Mouse (Mus musculus) liver, embryonic 15.5 days (tissue): ENCODE data around the gene St7. TPM values are rescaled to one million over a fixed set of nuclear protein-coding genes. Genes with fewer than 3 reads are reported as not detected.

ENCODE experiments used
- ATAC-seq: fragments of 200-750 bp; cut with Nextera tagmentation; 2 replicates; pipeline ENCODE4 v1.8.0; 2017; ENCODE audit warnings: moderate number of reproducible peaks, mild to moderate bottlenecking, moderate library complexity; ENCODE audit not compliant: insufficient read depth
- H3K27ac ChIP-seq: fragments of 300-500 bp; sonication (generic); replicated peaks from 2 replicates; pipeline ENCODE4 v1.5.1; 2015; ENCODE audit warnings: mild to moderate bottlenecking, inconsistent platforms
- H3K27me3 ChIP-seq: fragments of 300-500 bp; sonication (generic); 2 replicates; pipeline ENCODE4 v1.6.1; 2015; ENCODE audit warnings: mild to moderate bottlenecking, inconsistent platforms
- H3K36me3 ChIP-seq: fragments of 300-500 bp; sonication (generic); replicated peaks from 2 replicates; pipeline ENCODE4 v1.6.1; 2015; ENCODE audit warnings: moderate library complexity, mild to moderate bottlenecking, inconsistent platforms
- H3K4me1 ChIP-seq: fragments of 300-500 bp; sonication (generic); replicated peaks from 2 replicates; pipeline ENCODE4 v1.6.1; 2015; ENCODE audit warnings: inconsistent platforms
- H3K4me2 ChIP-seq: fragments of 300-500 bp; sonication (generic); 2 replicates; pipeline ENCODE4 v1.6.1; 2015; ENCODE audit warnings: moderate library complexity, mild to moderate bottlenecking, inconsistent platforms
- H3K4me3 ChIP-seq: fragments of 300-500 bp; sonication (generic); replicated peaks from 2 replicates; pipeline ENCODE4 v1.5.1; 2015; ENCODE audit warnings: mild to moderate bottlenecking, inconsistent platforms
- H3K9ac ChIP-seq: fragments of 300-500 bp; sonication (generic); 2 replicates; pipeline ENCODE4 v1.6.1; 2015; ENCODE audit warnings: moderate library complexity, mild to moderate bottlenecking, inconsistent platforms
- H3K9me3 ChIP-seq: fragments of 300-500 bp; sonication (generic); replicated peaks from 2 replicates; pipeline ENCODE4 v1.6.1; 2016; ENCODE audit warnings: inconsistent platforms
- WGBS: fragments of 180-500 bp; shearing (Covaris S2); methylation state at CpG from one replicate; pipeline ENCODE4 v1.1.7; 2015; ENCODE audit warnings: mixed read lengths; ENCODE audit not compliant: insufficient replicate concordance; 5-methylcytosine and 5-hydroxymethylcytosine counted together
- polyA plus RNA-seq: library from polyadenylated mRNA; unstranded; fragments of >200 nt; fragmentation: Nextera tagmentation; extraction: Ambion mirVana; gene quantifications from 2 replicates; pipeline ENCODE4 v1.2.1, GENCODE M21; 2015

Gene St7
- polyA plus RNA-seq, 1 experiment from 2014 or later: 9.7 TPM

- Histone ChIP-seq H3K27me3 (no peaks in the 10 kb centered on the region), H3K4me3 (no peak overlapping the region), H3K9ac (no peak overlapping the region), H3K27ac (no peak overlapping the region), H3K9me3 (no peaks in the 10 kb centered on the region), H3K4me2 (no peak overlapping the region), H3K36me3 (no peaks in the 10 kb centered on the region), H3K4me1 (no peaks in the 10 kb centered on the region)
- 60% methylated on average over 1 of the region's 1 CpGs for WGBS
- no peak for ATAC-seq
Observed at GRCm38 (mm10) chr6:17860463-17860862, 167.7 kb downstream of the St7 start.

- no peak for ATAC-seq
- H3K9me3 ChIP-seq: no peaks in the 10 kb centered on the region
- no peak overlapping the region for H3K4me3 ChIP-seq
- no peaks in the 10 kb centered on the region for H3K36me3 ChIP-seq
- no peak overlapping the region for H3K27ac ChIP-seq
- H3K9ac ChIP-seq: no peak overlapping the region
- no peak overlapping the region for H3K4me2 ChIP-seq
- 41% methylated on average over 1 of the region's 1 CpGs for WGBS
- no peaks in the 10 kb centered on the region for H3K27me3 ChIP-seq
- no peaks in the 10 kb centered on the region for H3K4me1 ChIP-seq
Observed at GRCm38 (mm10) chr6:17867796-17868195, 175.1 kb downstream of the St7 start.

DNA sequence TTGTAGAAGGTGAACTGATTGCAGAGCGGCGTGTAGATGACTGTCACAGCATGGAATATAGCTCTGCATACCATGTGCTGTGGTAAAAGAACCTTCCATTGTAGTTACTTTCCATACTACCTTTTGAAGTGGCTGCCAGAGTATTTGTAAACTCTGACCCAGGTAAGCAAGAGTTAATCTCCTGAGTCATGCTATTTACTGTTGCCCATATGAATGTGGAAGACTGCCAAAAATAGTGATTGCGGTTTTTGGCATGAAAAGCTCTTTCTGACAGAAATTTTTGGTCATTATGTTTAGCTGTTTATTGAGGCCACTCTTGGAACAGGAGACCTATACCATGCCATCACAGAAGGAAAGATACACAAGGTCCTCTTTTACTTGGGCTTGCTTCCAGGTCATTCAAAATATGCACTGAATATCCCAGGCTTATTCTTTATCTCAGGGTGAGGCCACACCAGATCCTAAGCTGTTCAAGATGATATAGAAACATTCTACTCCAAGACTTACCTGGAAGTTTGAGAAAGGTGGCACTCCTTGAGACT, 179.2 kb downstream of the St7 start:
- no peak for ATAC-seq
- H3K9me3 ChIP-seq: no peaks in the 10 kb centered on the region
- no peaks in the 10 kb centered on the region for H3K4me1 ChIP-seq
- no peak overlapping the region for H3K4me2 ChIP-seq
- no peak overlapping the region for H3K4me3 ChIP-seq
- no peaks in the 10 kb centered on the region for H3K27me3 ChIP-seq
- no peak overlapping the region for H3K27ac ChIP-seq
- 69% methylated on average over 3 of the region's 3 CpGs for WGBS
- H3K9ac ChIP-seq: no peak overlapping the region
- no peaks in the 10 kb centered on the region for H3K36me3 ChIP-seq

DNA sequence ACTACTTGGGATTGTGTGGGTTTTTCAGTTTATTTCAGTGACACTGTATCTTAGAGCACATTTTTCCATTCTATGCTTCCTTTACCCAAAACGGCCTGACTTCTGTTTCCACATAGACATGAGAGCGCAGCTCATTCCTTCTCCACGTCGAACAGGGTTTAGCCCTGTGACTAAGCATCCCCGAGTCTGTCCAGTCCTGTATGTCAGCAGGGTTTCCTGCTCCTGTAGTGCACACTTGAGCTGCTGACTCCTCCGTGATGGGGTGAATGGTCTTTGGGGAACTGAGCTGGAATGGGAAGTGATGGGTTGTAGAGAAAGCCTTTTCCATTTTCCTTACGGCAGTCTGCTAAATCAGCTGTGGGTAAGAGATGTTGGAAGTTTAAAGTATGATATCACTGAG, 182.9 kb downstream of the St7 start:
- Histone ChIP-seq H3K9me3 (no peaks in the 10 kb centered on the region), H3K4me1 (no peaks in the 10 kb centered on the region), H3K36me3 (no peaks in the 10 kb centered on the region), H3K4me2 (no peak overlapping the region), H3K9ac (no peak overlapping the region), H3K4me3 (no peak overlapping the region), H3K27ac (no peak overlapping the region), H3K27me3 (no peaks in the 10 kb centered on the region)
- ATAC-seq: no peak
- 55% methylated on average over 7 of the region's 7 CpGs for WGBS

- WGBS: 65% methylated on average over 3 of the region's 3 CpGs
- H3K27me3 ChIP-seq: no peaks in the 10 kb centered on the region
- no peak overlapping the region for H3K9ac ChIP-seq
- H3K36me3 ChIP-seq: no peaks in the 10 kb centered on the region
- no peaks in the 10 kb centered on the region for H3K9me3 ChIP-seq
- H3K27ac ChIP-seq: no peak overlapping the region
- H3K4me3 ChIP-seq: no peak overlapping the region
- no peaks in the 10 kb centered on the region for H3K4me1 ChIP-seq
- ATAC-seq: no peak
- no peak overlapping the region for H3K4me2 ChIP-seq
Observed at GRCm38 (mm10) chr6:17876023-17876613, 183.4 kb downstream of the St7 start.

DNA sequence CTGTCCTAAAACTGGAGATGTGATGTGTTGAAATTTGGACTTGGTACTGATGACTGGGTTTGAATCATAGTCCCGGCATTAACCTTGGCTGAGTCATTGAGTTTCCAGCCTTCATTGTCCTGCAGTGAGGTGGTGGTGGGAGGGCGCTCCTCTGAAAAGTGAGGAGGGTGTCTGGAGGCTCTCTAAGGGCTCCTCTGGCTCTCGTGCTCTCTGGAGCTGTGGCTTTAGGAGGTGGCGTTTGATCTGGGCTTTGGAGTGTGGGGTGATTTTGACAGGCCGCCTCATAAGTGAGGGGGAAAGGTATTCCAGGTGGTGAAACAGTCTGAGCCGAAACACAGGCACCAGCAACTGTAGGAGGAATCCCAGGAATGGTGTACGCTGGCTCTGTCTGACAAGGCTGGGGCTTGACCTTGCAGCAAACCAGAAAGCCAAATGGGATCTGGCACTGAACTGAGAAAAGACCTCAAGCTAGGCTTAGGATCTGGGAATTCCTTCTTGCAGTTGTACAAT, 184.0 kb downstream of the St7 start:
- Histone ChIP-seq H3K27me3 (no peaks in the 10 kb centered on the region), H3K27ac (no peak overlapping the region), H3K4me1 (no peaks in the 10 kb centered on the region), H3K4me2 (no peak overlapping the region), H3K9ac (no peak overlapping the region), H3K36me3 (no peaks in the 10 kb centered on the region), H3K4me3 (no peak overlapping the region), H3K9me3 (no peaks in the 10 kb centered on the region)
- 65% methylated on average over 7 of the region's 7 CpGs for WGBS
- no peak for ATAC-seq

DNA sequence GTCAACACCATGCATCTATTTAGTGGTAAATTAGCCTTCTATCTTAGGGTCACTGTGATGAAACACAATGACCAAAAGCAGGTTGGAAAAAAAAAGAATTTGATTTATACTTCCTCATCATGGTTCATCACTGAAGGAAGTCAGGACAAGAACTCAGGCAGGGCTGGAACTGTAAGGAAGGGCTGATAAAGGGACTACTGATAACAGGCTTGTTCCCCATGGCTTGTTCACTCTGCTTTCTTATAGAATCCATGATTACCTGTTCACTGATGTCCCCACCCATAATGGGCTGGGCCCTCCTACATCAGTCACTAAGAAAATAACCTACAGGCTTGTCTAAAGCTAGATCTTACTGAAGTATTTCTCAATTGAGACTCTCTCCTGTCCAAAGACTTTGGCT, 190.2 kb downstream of the St7 start:
- H3K9me3 ChIP-seq: no peaks in the 10 kb centered on the region
- no peak overlapping the region for H3K9ac ChIP-seq
- H3K4me2 ChIP-seq: no peak overlapping the region
- no peaks in the 10 kb centered on the region for H3K27me3 ChIP-seq
- no peak overlapping the region for H3K4me3 ChIP-seq
- H3K36me3 ChIP-seq: 0 out of 2 replicates have a peak, but pooled peaks cover 4% of the 10 kb centered on the region
- no peak overlapping the region for H3K27ac ChIP-seq
- no peaks in the 10 kb centered on the region for H3K4me1 ChIP-seq
- ATAC-seq: no peak

DNA sequence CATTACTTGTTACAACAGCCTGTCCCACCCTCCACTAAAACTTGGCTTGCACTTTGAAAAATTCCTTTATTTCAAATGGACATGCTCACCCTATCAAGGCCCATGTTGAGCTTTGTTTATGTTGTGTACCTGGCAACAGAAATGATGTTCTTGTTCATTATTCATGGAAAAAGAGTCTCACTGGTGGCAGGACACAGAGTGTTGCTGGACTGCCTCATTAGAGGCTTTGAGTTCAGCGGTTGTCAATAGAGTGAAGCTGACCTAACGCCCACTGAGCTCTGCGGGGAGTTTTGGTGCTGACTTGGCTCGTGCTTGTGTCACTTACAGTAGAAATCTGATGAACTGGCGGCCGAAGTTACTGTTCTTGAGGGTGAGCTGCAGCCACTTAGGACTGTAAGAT, 195.0 kb downstream of the St7 start:
- Histone ChIP-seq H3K4me3 (no peak overlapping the region), H3K4me1 (no peaks in the 10 kb centered on the region), H3K36me3 (0 out of 2 replicates have a peak, but pooled peaks cover 4% of the 10 kb centered on the region), H3K4me2 (no peak overlapping the region), H3K9me3 (no peaks in the 10 kb centered on the region), H3K27me3 (no peaks in the 10 kb centered on the region), H3K27ac (no peak overlapping the region), H3K9ac (no peak overlapping the region)
- ATAC-seq: no peak
- 78% methylated on average over 6 of the region's 6 CpGs for WGBS

DNA sequence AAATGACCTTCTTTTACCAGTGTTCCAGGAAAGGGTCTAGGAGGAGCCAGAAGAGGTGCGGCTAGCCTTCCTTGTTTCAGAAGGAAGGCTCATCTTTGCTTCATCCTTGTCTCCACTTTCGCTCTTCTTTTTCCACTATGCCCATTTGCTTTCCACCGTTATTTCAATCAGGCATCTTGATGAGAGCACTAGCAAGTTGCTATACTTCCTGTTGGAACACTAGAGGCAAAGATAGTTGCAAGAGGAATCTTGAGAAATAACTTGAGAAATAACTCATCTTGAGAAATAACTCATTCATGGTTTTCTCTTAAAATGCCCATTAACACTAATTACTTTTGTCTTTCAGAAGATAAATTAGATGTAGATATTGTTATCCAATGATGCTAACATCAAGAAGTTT, 202.8 kb downstream of the St7 start:
- no peak overlapping the region for H3K9ac ChIP-seq
- 76% methylated on average over 3 of the region's 3 CpGs for WGBS
- no peak overlapping the region for H3K4me2 ChIP-seq
- ATAC-seq: no peak
- no peaks in the 10 kb centered on the region for H3K36me3 ChIP-seq
- no peaks in the 10 kb centered on the region for H3K9me3 ChIP-seq
- H3K27ac ChIP-seq: no peak overlapping the region
- H3K4me3 ChIP-seq: no peak overlapping the region
- no peaks in the 10 kb centered on the region for H3K4me1 ChIP-seq
- H3K27me3 ChIP-seq: no peaks in the 10 kb centered on the region

- no peak overlapping the region for H3K27ac ChIP-seq
- H3K27me3 ChIP-seq: no peaks in the 10 kb centered on the region
- no peak overlapping the region for H3K9ac ChIP-seq
- no peaks in the 10 kb centered on the region for H3K4me1 ChIP-seq
- H3K4me2 ChIP-seq: no peak overlapping the region
- WGBS: 65% methylated on average over 1 of the region's 1 CpGs
- no peaks in the 10 kb centered on the region for H3K9me3 ChIP-seq
- no peaks in the 10 kb centered on the region for H3K36me3 ChIP-seq
- no peak overlapping the region for H3K4me3 ChIP-seq
- ATAC-seq: no peak
Observed at GRCm38 (mm10) chr6:17898539-17898938, 205.8 kb downstream of the St7 start.

GRCm38 (mm10) chr6:17903355-17903754, 210.6 kb downstream of the St7 start:
- no peak for ATAC-seq
- Histone ChIP-seq H3K36me3 (no peaks in the 10 kb centered on the region), H3K27me3 (no peaks in the 10 kb centered on the region)

DNA sequence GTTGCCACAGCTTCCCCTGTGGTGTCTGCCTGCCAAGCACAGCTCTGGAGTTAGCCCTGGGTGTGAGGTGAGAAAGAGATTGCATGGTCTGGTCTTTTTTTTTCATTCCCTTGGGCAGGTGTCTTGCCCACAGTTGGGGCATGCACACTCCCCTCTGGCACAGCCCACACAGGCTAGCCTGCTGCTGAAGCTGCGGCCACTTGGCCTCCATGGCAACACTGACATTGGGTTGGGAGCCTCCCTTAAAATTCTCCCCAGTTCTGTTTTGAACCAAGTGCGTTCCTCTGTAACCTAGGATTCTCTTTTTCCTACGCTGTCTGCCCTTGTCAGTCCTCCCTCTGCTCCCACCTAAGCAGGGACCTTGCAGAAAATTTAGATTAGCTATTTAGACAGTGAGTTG, 213.0 kb downstream of the St7 start:
- Histone ChIP-seq H3K4me3 (no peak overlapping the region), H3K4me1 (no peaks in the 10 kb centered on the region), H3K9ac (no peak overlapping the region), H3K27me3 (no peaks in the 10 kb centered on the region), H3K27ac (no peak overlapping the region), H3K9me3 (no peaks in the 10 kb centered on the region), H3K4me2 (no peak overlapping the region), H3K36me3 (no peaks in the 10 kb centered on the region)
- no peak for ATAC-seq
- WGBS: 76% methylated on average over 3 of the region's 3 CpGs

More at GRCm38 (mm10) chr6:17903355-17903754, 210.6 kb downstream of the St7 start:
- no peak overlapping the region for H3K27ac ChIP-seq
- H3K9ac ChIP-seq: no peak overlapping the region
- no peaks in the 10 kb centered on the region for H3K4me1 ChIP-seq
- H3K4me3 ChIP-seq: no peak overlapping the region
- no peaks in the 10 kb centered on the region for H3K9me3 ChIP-seq
- 70% methylated on average over 3 of the region's 3 CpGs for WGBS
- H3K4me2 ChIP-seq: no peak overlapping the region
